Mouse (Mus musculus) adrenal gland, postnatal 10 days (tissue): ENCODE data around the gene Gdf1. TPM values are rescaled to one million over a fixed set of nuclear protein-coding genes. Genes with fewer than 3 reads are reported as not detected.

Experiments
- DNase-seq: peaks from one replicate; pipeline ENCODE4 v3.0.0; 2021; ENCODE audit warnings: mixed read lengths
- total RNA-seq, 2 experiments: library from RNA; stranded (reverse); gene quantifications; 2 replicates each; pipeline ENCODE4 v1.2.3; 2021

The Gdf1 gene
- total RNA-seq, 2 experiments from 2014 or later, result 0.88 to 1.2 TPM

DNA sequence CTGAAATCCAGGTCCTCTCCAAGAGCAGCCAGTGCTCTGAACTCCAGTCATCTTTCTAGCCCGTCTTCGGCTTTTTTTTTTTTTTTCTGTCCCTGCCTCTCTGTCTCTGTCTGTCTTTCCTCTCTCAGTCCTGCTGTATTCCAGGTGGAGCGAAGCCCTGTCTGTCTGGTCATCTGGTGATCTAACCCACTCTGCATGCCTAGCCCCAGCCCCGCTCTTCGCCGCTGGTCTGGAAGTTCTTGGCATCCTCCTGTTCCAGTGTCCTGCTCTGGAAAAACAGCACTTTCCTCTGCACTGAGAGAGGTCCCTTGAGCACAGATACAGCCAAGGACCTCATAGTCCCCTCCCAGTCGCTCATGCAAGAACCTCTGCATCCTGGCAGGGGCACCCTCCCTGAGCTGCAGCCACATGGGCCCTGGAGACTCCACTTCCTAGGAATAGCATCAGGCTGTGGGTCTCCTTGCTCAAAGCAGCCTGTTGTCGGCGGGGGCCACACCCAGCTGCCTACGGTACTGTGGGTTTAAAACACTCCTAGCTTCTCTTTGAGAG lies 31.9 kb downstream of the Gdf1 start:
- DNase-seq, result peak; percentile 59

- peak; percentile 77 for DNase-seq
Measured at GRCm38 (mm10) chr8:70364066-70364465, 34.4 kb downstream of the Gdf1 start.

GRCm38 (mm10) chr8:70366588-70366987 lies 37.0 kb downstream of the Gdf1 start:
- DNase-seq, result no peak

DNA sequence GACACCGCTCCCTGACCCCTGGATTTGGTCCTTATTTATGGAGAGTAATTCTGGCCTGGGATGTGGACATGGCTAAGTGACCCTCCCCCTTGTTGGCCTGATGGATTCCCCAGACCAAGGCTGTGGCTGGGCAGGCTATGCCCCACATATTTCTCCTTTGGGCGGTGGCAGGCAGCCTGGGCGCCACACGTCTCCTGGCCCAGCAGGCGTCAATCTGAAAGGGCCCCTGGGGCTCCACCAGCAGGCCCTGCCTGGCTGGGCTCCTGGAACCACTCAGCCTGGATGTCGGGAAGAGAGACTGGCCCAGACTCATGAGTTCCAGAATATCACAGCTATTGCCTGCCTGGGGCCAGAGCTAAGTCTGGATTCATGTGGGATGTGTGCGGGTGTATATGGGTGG lies 40.9 kb downstream of the Gdf1 start:
- DNase-seq, result peak; percentile 56

DNA sequence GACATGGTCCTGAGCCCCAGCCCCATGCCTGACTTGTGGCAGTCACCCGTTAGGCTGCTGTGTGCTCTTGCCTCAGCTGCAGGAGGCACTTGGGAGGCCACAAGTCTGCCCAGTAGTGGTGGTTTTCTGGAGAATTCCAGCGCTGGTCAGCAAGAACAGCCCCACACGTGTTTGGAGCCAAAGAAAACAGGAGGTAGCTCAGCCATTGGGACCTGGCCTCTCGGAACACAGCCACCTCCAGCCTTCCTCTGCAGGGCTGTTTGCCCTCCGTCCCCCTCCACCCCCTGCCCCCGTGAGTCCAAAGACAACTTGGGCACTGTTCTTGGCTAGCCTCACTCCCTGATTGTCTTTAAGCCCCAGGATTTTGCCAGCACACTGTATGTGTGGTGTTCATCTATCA lies 42.3 kb downstream of the Gdf1 start:
- DNase-seq, result peak; percentile 26

DNA sequence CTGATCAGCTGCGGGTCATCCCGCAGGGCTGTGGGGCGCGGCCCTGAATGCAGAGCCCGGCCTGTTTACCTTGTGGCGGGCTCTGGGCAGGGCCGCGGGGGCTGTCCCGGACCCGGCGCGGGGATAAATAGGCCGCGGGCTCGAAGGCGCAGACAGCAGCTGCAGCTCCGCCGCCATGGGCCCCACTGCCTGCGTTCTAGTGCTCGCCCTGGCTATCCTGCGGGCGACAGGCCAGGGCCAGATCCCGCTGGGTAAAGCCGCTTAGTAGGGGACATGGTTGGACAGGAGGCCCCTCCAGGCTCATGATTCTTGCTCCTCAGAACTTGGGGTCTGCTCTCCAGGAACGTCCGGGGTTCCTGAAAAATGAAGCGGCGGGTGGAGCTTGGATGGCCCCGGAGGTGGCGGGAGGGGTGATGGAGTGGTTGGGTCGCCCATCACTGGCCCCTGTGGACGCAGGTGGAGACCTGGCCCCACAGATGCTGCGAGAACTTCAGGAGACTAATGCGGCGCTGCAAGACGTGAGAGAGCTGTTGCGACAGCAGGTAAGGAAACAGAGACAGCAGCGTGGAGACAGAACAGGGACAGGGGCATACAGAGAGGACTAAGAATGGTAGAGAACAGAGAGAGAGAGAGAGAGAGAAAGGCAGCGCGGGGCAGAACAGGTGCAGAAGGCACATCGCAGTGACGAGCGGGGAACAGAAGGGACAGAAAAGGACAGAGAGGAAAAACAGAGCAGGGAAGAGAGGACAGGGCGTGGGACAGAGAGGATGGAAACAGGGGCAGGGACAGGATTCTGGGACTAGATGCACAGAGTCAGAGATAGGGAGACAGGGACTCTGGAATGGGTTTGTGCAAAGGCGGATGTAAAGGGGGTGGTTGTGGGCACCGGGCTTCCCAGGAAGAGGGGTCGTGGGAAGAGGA lies 44.0 kb downstream of the Gdf1 start, which contains the start of gene Comp:
TSS of gene Comp (plus strand) at position 162 of the 921 bp plus-strand sequence.
- DNase-seq, result no peak

GRCm38 (mm10) chr8:70374318-70374927 lies 44.8 kb downstream of the Gdf1 start:
- peak; percentile 85 for DNase-seq

DNA sequence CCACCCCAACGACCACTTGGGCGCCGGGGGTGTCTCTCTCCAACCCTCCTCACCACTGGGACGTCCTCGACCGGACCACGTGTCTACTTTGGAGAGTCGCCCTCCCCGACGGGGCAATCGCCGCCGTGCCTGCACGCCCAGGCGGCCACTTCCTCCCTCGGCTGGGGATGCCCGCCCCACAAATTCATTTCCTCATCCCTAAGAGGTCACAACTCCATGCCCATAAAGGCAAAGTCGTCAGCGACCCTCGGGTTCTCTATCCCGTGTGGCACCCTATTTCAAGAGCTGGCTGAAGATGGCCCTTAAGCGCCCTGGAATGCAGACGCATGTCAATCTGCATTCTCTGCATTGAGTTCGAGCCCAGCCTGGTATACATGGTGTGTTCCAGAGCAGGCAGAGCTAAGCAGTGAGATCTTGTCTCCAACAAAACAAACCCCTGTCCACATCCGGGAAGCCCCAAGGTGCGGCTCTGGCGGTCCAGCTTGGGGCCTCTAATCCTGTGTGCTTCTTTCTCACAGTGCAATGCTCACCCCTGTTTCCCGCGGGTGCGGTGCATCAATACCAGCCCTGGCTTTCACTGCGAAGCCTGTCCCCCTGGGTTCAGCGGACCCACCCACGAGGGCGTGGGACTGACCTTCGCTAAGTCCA lies 45.7 kb downstream of the Gdf1 start:
- no peak for DNase-seq

DNA sequence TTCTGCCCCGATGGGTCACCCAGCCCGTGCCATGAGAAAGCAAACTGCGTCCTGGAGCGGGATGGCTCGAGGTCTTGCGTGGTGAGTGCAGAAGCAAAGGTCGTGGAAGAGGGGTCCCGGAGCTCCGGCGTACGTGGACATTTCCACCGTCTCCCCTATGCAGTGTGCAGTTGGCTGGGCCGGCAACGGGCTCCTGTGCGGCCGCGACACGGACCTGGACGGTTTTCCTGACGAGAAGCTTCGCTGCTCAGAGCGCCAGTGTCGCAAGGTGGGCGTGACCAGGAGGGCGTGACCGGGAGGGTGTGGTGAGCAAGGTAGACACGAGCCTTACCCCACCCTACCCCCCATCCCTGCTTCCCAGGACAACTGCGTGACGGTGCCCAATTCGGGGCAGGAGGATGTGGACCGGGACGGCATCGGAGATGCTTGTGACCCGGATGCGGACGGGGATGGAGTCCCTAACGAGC lies 46.7 kb downstream of the Gdf1 start:
- no peak for DNase-seq

GRCm38 (mm10) chr8:70377049-70377448 lies 47.4 kb downstream of the Gdf1 start:
- DNase-seq, result no peak

DNA sequence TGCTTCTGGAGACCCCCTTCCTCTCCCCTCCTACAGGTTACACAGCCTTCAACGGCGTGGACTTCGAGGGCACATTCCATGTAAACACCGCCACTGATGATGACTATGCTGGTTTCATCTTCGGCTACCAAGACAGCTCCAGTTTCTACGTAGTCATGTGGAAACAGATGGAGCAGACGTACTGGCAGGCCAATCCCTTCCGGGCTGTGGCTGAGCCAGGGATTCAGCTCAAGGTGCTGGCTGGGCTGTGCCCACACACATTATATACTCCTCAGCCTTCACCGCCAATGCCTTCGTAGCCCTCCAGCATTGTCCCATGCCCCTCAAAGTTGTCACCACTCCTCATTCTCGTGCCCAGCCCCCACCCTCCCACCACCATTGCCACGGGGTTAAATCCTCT lies 50.5 kb downstream of the Gdf1 start:
- DNase-seq, result no peak

Other genes with a start within 250 kb of the Gdf1 start
- gene Hapln4, start 246.4 kb upstream of the Gdf1 start, total RNA-seq, result under 1 TPM; 0.24 to 0.36 TPM
- gene Ncan, start 208.9 kb upstream of the Gdf1 start, total RNA-seq, result 1 to 10 TPM in 1 of 2 experiments, under 1 TPM in 1; 0.81 to 1.2 TPM
- gene Nr2c2ap, start 198.5 kb upstream of the Gdf1 start, total RNA-seq, result 10 to 100 TPM; 15.7 to 16.1 TPM
- gene Rfxank, start 190.7 kb upstream of the Gdf1 start, total RNA-seq, result 10 to 100 TPM; 18.0 to 23.9 TPM
- 10 to 100 TPM; 45.0 to 48.5 TPM for gene Borcs8, start 190.3 kb upstream of the Gdf1 start, total RNA-seq
- gene Mef2b, start 190.1 kb upstream of the Gdf1 start, total RNA-seq, result under 1 TPM; 0.36 to 0.54 TPM
- gene Tmem161a, start 157.5 kb upstream of the Gdf1 start, total RNA-seq, result 10 to 100 TPM; 43.1 to 47.0 TPM
- 100 to 1,000 TPM; 124 to 184 TPM for gene Slc25a42, start 117.5 kb upstream of the Gdf1 start, total RNA-seq
- 10 to 100 TPM; 28.9 to 48.5 TPM for gene Sugp2, start 95.6 kb upstream of the Gdf1 start, total RNA-seq
- 10 to 100 TPM; 11.2 to 13.2 TPM for gene Armc6, start 95.4 kb upstream of the Gdf1 start, total RNA-seq
- 10 to 100 TPM; 23.8 to 33.3 TPM for gene Homer3, start 47.0 kb upstream of the Gdf1 start, total RNA-seq
- 10 to 100 TPM; 63.4 to 67.7 TPM for gene Ddx49, start 27.3 kb upstream of the Gdf1 start, total RNA-seq
- 100 to 1,000 TPM; 203 to 216 TPM for gene Cope, start 27.3 kb upstream of the Gdf1 start, total RNA-seq
- 1 to 10 TPM; 2.3 to 3.7 TPM for gene Cers1, start 14.0 kb upstream of the Gdf1 start, total RNA-seq
- 10 to 100 TPM; 49.1 to 51.4 TPM for gene Upf1, start 23.5 kb downstream of the Gdf1 start, total RNA-seq
- gene Comp, start 43.7 kb downstream of the Gdf1 start, total RNA-seq, result 1 to 10 TPM in 1 of 2 experiments, under 1 TPM in 1; 0.97 to 2.0 TPM
- gene Crtc1, start 109.8 kb downstream of the Gdf1 start, total RNA-seq, result 10 to 100 TPM; 14.1 to 19.4 TPM
- gene Klhl26, start 147.2 kb downstream of the Gdf1 start, total RNA-seq, result 10 to 100 TPM; 14.0 to 15.1 TPM
- gene Tmem59l, start 157.5 kb downstream of the Gdf1 start, total RNA-seq, result 1 to 10 TPM; 2.9 to 4.5 TPM
- gene Crlf1, start 163.3 kb downstream of the Gdf1 start, total RNA-seq, result under 1 TPM; 0.21 to 0.42 TPM
- gene Rex1bd, start 176.9 kb downstream of the Gdf1 start, total RNA-seq, result 100 to 1,000 TPM; 121 to 130 TPM
- gene Uba52, start 181.0 kb downstream of the Gdf1 start, total RNA-seq, result 1,000 to 10,000 TPM; 1,751 to 1,916 TPM
- 100 to 1,000 TPM; 226 to 250 TPM for gene Fkbp8, start 197.9 kb downstream of the Gdf1 start, total RNA-seq
- gene Kxd1, start 198.1 kb downstream of the Gdf1 start, total RNA-seq, result 10 to 100 TPM; 84.0 to 97.4 TPM
- 10 to 100 TPM; 22.2 to 26.3 TPM for gene Ell, start 209.6 kb downstream of the Gdf1 start, total RNA-seq